Mouse (Mus musculus) adipocyte (in vitro differentiated cells): Measurements from ENCODE around the gene Olfr370.

Experiments used
- DNase-seq: peaks from one replicate; pipeline ENCODE4 v3.0.0-alpha.2; 2016; ENCODE audit warnings: low spot score

Gene Olfr370

GRCm38 (mm10) chr8:83575561-83576515 lies 40.3 kb downstream of the Olfr370 start:
- no peak for DNase-seq

GRCm38 (mm10) chr8:83576516-83576895 lies 40.9 kb downstream of the Olfr370 start:
- no peak for DNase-seq

GRCm38 (mm10) chr8:83576921-83577320 lies 41.3 kb downstream of the Olfr370 start:
- DNase-seq: no peak

- DNase-seq: no peak
Observed at GRCm38 (mm10) chr8:83577384-83577791, 41.8 kb downstream of the Olfr370 start.

GRCm38 (mm10) chr8:83578131-83579055 lies 42.8 kb downstream of the Olfr370 start:
- no peak for DNase-seq

- DNase-seq: no peak
Observed at GRCm38 (mm10) chr8:83579676-83580075, 44.1 kb downstream of the Olfr370 start.

GRCm38 (mm10) chr8:83580826-83581225 lies 45.2 kb downstream of the Olfr370 start:
- no peak for DNase-seq

- DNase-seq: no peak
Observed at GRCm38 (mm10) chr8:83582226-83582625, 46.6 kb downstream of the Olfr370 start.

- DNase-seq: no peak
Observed at GRCm38 (mm10) chr8:83583236-83583635, 47.7 kb downstream of the Olfr370 start.

GRCm38 (mm10) chr8:83584771-83585170 lies 49.2 kb downstream of the Olfr370 start:
- DNase-seq: no peak

GRCm38 (mm10) chr8:83585333-83585732 lies 49.8 kb downstream of the Olfr370 start:
- DNase-seq: peak; percentile 35

- no peak for DNase-seq
Observed at GRCm38 (mm10) chr8:83587644-83588043, 52.1 kb downstream of the Olfr370 start.

GRCm38 (mm10) chr8:83588886-83589285 lies 53.3 kb downstream of the Olfr370 start:
- DNase-seq: no peak

GRCm38 (mm10) chr8:83590488-83591023 lies 55.0 kb downstream of the Olfr370 start:
- DNase-seq: no peak

- DNase-seq: no peak
Observed at GRCm38 (mm10) chr8:83592682-83593081, 57.1 kb downstream of the Olfr370 start.

- DNase-seq: peak; percentile 36
Observed at GRCm38 (mm10) chr8:83593325-83594166, 58.0 kb downstream of the Olfr370 start.

- DNase-seq: peak; percentile 98
Observed at GRCm38 (mm10) chr8:83594167-83595049, 58.8 kb downstream of the Olfr370 start.
